Mouse (Mus musculus) right cerebral cortex, postnatal 36 days (tissue): Measurements from ENCODE around the gene Olfr1024.

Experiments used
- DNase-seq, 2 experiments: peaks; one replicate each; pipeline ENCODE4 v3.0.0; 2022; ENCODE audit warnings: low spot score in 2 of 2, mixed read lengths in 1 of 2

The Olfr1024 gene

DNA sequence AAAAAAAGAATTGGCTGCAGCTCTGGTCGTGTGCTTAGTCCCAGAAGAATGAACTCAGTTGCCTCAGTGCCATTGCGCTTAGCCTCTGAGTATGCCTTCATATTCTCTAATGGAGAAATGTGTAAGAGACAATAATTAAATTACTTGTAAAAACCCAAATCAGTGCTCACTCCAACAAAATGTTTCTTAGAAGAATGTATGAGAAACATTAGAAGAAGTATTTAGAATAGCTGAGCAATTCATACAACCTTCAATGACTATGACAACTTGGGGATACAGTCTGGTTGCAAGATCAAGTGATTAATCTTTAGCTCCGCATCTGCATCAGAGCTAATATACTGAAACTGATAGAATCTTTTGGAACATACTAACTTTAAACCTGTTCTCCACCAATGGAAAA lies at the start of gene Olfr1024:
Gene Olfr1024, minus strand, starts transcription at position 101 of the 400 bp plus-strand sequence.
- no peak for DNase-seq

DNA sequence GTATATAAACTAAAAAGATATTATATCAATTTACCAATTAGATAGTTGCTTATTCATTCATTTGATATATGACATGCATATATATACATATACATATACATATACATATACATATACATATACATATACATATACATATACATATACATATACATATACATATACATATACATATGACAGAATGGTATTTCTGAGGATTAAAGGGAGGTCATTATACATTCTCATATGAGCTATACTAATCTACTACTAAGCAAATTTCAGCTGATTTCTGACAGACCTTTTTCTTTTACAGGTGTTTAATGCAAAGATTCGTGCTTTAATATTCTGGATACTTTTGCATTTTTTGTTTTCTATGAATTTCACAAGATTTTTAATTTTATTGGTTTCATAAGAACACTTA lies 45.3 kb upstream of the Olfr1024 start, which contains the start of gene Olfr1028:
Gene Olfr1028, plus strand, starts transcription at position 301 of the 400 bp plus-strand sequence.
- DNase-seq: no peak

DNA sequence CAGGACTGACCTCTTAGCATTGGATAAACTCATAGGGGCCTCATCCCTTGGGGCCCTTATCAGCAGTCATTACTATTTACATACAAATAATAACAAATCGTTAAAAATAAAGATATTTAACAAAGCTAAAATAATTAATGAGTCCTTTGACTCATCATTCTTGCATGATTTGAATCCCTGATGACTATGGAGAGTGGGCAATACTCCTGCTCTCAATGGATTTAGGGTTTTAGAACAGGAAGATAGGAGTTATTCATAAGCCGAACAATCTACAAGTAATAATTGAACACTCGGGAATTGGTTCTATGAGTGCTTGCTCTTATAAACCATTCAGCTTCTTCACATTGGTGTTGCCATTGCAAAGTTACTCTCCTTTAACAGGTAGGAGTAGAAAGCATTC lies 16.4 kb upstream of the Olfr1024 start, which contains the start of gene Olfr1026:
Gene Olfr1026, plus strand, starts transcription at position 301 of the 400 bp plus-strand sequence.
- DNase-seq: no peak

DNA sequence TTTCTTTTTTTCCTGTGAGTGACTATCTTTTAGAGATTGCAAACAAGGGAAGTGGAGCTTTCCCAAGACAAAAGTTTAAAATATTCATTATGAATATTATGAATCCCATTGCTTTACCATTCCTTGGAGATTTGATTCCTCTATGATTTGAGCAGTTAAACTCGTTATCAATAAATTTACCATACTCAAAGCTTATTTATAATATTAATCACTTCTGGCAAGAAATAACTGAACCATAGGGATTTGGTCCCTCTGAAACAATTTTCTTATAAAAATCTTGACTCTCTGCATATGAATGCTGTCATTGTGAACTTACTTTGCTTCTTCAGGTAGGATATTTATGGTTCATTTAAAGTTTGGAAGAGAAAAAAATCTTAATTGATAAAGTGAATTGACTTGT lies 10.0 kb upstream of the Olfr1024 start, which contains the start of gene Olfr1025-ps1:
Gene Olfr1025-ps1, plus strand, starts transcription at position 301 of the 400 bp plus-strand sequence.
- DNase-seq: no peak

DNA sequence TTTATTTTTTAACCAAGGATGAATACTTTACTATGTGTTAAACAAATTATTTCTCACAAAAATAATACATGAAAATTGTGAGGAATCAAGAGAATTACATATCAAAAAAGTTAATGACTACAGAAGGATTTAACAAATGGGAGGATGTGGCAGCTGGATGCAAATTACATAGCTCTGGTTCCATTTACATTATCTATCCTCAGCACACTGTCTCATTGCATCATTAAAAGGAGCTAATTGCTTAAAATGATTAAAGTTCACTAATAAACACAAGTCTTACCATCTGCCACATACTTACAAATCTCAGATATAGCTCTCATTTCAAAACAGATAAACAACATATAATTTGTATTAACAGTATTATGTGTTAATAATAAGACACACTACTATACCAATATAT lies 8.3 kb upstream of the Olfr1024 start:
- no peak for DNase-seq

DNA sequence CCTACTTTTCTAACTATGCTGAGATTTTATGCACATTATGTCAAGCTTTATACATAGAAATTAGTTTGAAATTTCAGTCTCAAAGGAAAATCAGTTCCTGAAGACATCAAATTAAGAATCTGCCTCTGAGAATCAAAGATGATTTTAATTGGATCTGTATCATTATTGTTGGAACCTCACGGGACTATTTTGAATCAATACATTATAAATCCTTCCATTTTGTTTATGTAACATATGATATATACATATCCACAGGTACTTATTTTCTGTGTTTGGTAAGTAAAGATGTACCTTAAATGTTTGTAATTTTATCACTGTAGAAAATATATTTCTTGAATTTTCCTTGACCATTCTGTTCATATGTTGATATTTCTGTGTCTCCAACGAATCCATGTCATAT lies 19.5 kb downstream of the Olfr1024 start, which contains the start of gene Olfr1023:
Gene Olfr1023, plus strand, starts transcription at position 301 of the 400 bp plus-strand sequence.
- DNase-seq: no peak

DNA sequence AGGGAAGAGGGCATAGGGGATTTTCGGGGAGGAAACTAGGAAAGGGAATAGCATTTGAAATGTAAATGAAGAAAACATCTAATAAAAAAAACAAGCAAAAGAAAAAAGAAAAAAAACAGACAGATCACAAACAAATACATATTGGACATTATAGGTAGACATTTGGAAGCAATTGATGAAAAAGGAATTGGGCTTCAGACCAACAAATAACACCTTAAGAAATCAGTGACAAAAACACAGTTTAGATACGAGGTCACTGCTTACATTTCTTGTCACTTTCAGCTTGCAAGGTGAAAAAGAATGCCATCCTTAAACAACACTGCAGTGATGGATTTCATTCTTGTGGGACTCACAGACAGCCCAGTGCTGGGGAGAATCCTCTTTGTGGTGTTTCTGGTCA lies 36.6 kb downstream of the Olfr1024 start, which contains the start of gene Olfr1022:
Gene Olfr1022, plus strand, starts transcription at position 301 of the 400 bp plus-strand sequence.
- no peak for DNase-seq
